Mouse (Mus musculus): Measurements from ENCODE around the gene Wwc2.
"Not testable (repeated sequence)": the region's sequence is repeated elsewhere in the genome, so short reads cannot be mapped to it uniquely, and the experiment has no call there.

Wwc2 gene

GRCm38 (mm10) chr8:47851824-47852502 lies 138.8 kb downstream of the Wwc2 start:
- DNase-seq (ENCODE audit: low spot score) = no peak

GRCm38 (mm10) chr8:47849842-47850241 lies 140.9 kb downstream of the Wwc2 start:
- DNase-seq (ENCODE audit: low spot score) = no peak

- no peak for DNase-seq (ENCODE audit: low spot score)
Measured at GRCm38 (mm10) chr8:47847931-47848330, 142.8 kb downstream of the Wwc2 start.

- DNase-seq (ENCODE audit: low spot score) = no peak
Measured at GRCm38 (mm10) chr8:47847161-47847560, 143.6 kb downstream of the Wwc2 start.

GRCm38 (mm10) chr8:47845956-47846355 lies 144.8 kb downstream of the Wwc2 start:
- no peak for DNase-seq (ENCODE audit: low spot score)

GRCm38 (mm10) chr8:47843651-47844050 lies 147.1 kb downstream of the Wwc2 start:
- no peak for DNase-seq (ENCODE audit: low spot score)

- DNase-seq (ENCODE audit: low spot score) = no peak
Measured at GRCm38 (mm10) chr8:47843063-47843462, 147.7 kb downstream of the Wwc2 start.

GRCm38 (mm10) chr8:47833944-47834343 lies 156.8 kb downstream of the Wwc2 start:
- DNase-seq (ENCODE audit: low spot score) = no peak

- no peak for DNase-seq (ENCODE audit: low spot score)
Measured at GRCm38 (mm10) chr8:47832616-47833015, 158.1 kb downstream of the Wwc2 start.

GRCm38 (mm10) chr8:47826911-47827310 lies 163.8 kb downstream of the Wwc2 start:
- DNase-seq (ENCODE audit: low spot score) = no peak

GRCm38 (mm10) chr8:47825596-47825995 lies 165.1 kb downstream of the Wwc2 start:
- no peak for DNase-seq (ENCODE audit: low spot score)

- DNase-seq (ENCODE audit: low spot score) = no peak
Measured at GRCm38 (mm10) chr8:47824182-47824581, 166.5 kb downstream of the Wwc2 start, which contains the start of gene Cldn22. TSS of gene Cldn22 (plus strand) at chr8:47824482.

GRCm38 (mm10) chr8:47823777-47824176 lies 166.9 kb downstream of the Wwc2 start:
- DNase-seq (ENCODE audit: low spot score) = no peak

- not testable (repeated sequence) for DNase-seq (ENCODE audit: low spot score)
Measured at GRCm38 (mm10) chr8:47822541-47822940, 168.2 kb downstream of the Wwc2 start.

- DNase-seq (ENCODE audit: low spot score) = no peak
Measured at GRCm38 (mm10) chr8:47821843-47822242, 168.9 kb downstream of the Wwc2 start, which contains the start of gene Cldn24. TSS of gene Cldn24 (plus strand) at chr8:47822143.

- DNase-seq (ENCODE audit: low spot score) = no peak
Measured at GRCm38 (mm10) chr8:47820914-47821772, 169.6 kb downstream of the Wwc2 start.

GRCm38 (mm10) chr8:47819034-47819433 lies 171.7 kb downstream of the Wwc2 start:
- DNase-seq (ENCODE audit: low spot score) = no peak

- no peak for DNase-seq (ENCODE audit: low spot score)
Measured at GRCm38 (mm10) chr8:47811221-47811620, 179.5 kb downstream of the Wwc2 start.

- DNase-seq (ENCODE audit: low spot score) = no peak
Measured at GRCm38 (mm10) chr8:47810666-47811015, 180.1 kb downstream of the Wwc2 start.

GRCm38 (mm10) chr8:47809970-47810665 lies 180.6 kb downstream of the Wwc2 start:
- no peak for DNase-seq (ENCODE audit: low spot score)

GRCm38 (mm10) chr8:47804262-47804661 lies 186.5 kb downstream of the Wwc2 start:
- no peak for DNase-seq (ENCODE audit: low spot score)

- DNase-seq (ENCODE audit: low spot score) = no peak
Measured at GRCm38 (mm10) chr8:47802349-47802748, 188.4 kb downstream of the Wwc2 start.

- DNase-seq (ENCODE audit: low spot score) = no peak
Measured at GRCm38 (mm10) chr8:47799438-47799837, 191.3 kb downstream of the Wwc2 start.
